Mouse (Mus musculus): ENCODE measurements at regions not wholly inside any gene's neighbourhood (a gene's known extent, or its start where the extent isn't known, plus 50 kb on each side); places are given as distances from the start of the nearest gene placed in this dataset.

- 64% methylated on average over 5 of the region's 5 CpGs for WGBS (ENCODE audit: insufficient replicate concordance)
- Histone ChIP-seq H3K4me3 (ENCODE audit: low read depth, low read length) (no peak overlapping the region), H3K4me2 (ENCODE audit: low read depth, low read length) (no peak overlapping the region), H3K9ac (replicated peaks) (no peak overlapping the region), H3K4me1 (ENCODE audit: insufficient read depth) (no peaks in the 10 kb centered on the region), H3K27ac (ENCODE audit: low read depth) (no peak overlapping the region), H3K36me3 (replicated peaks; ENCODE audit: insufficient read depth, low read length) (no peaks in the 10 kb centered on the region), H3K9me3 (ENCODE audit: low read length) (no peaks in the 10 kb centered on the region), H3K27me3 (ENCODE audit: insufficient read depth, low read length) (no peaks in the 10 kb centered on the region)
- TF ChIP-seq EP300 (IDR thresholded peaks at IDR 0.05; ENCODE audit: low read depth) (no peak), CTCF (IDR thresholded peaks at IDR 0.05; ENCODE audit: low read depth) (no peak)
- no peak for ATAC-seq
- DNase-seq: no peak
These were observed 455.0 kb upstream of the Kdm8 start for GRCm38 (mm10) chr7:124989456-124989855.

DNA sequence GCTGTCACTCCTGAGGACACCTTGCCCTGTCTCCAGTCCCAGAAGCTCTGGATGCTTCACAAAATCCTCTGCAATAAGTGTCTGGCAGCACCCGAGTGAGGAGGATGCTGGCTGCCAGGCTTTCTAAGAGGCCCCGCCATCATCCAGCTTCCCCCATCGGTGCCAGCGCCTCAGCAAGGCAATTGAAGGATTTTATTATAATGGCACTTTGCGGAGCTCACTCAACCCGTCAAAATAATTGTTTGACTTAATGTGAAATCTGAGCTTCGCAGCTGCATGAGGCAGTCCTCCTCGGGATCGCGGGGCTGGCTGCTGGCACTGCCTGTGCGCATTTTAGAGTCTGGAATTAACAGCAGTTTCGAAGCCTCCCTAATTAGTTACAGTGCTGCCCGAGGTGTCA is 453.8 kb upstream of the Kdm8 start:
- Histone ChIP-seq H3K36me3 (replicated peaks; ENCODE audit: insufficient read depth, low read length) (no peaks in the 10 kb centered on the region), H3K4me1 (ENCODE audit: insufficient read depth) (no peaks in the 10 kb centered on the region), H3K9ac (replicated peaks) (no peak overlapping the region), H3K4me2 (ENCODE audit: low read depth, low read length) (no peak overlapping the region), H3K4me3 (ENCODE audit: low read depth, low read length) (no peak overlapping the region), H3K27me3 (ENCODE audit: insufficient read depth, low read length) (no peaks in the 10 kb centered on the region), H3K27ac (ENCODE audit: low read depth) (no peak overlapping the region), H3K9me3 (ENCODE audit: low read length) (no peaks in the 10 kb centered on the region)
- DNase-seq: no peak
- TF ChIP-seq EP300 (IDR thresholded peaks at IDR 0.05; ENCODE audit: low read depth): no peak
- no peak for TF ChIP-seq CTCF (IDR thresholded peaks at IDR 0.05; ENCODE audit: low read depth)
- no peak for ATAC-seq
- 56% methylated on average over 13 of the region's 13 CpGs for WGBS (ENCODE audit: insufficient replicate concordance)

DNA sequence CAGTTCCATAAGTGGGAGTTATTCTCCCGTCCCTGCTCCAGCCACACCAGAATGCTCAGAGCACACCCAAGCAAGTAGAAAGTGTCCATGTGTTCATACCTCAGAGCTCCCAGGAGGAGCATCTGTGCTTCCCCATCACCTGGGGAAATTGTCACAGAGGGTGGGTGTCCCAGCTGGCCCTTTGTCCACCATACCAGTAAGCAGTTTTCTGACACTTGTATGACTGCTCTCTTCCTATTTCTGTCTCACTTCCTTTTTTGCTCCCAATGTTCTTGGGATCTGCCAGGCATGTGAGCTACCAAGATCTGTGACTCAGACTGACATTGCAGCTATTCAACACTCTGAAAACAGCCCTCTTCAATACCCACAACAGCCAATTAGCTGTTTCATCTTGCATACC is 447.9 kb upstream of the Kdm8 start:
- no peak overlapping the region for H3K27ac ChIP-seq (ENCODE audit: low read depth)
- no peaks in the 10 kb centered on the region for H3K27me3 ChIP-seq (ENCODE audit: insufficient read depth, low read length)
- no peaks in the 10 kb centered on the region for H3K4me1 ChIP-seq (ENCODE audit: insufficient read depth)
- no peak overlapping the region for H3K4me2 ChIP-seq (ENCODE audit: low read depth, low read length)
- no peak overlapping the region for H3K4me3 ChIP-seq (ENCODE audit: low read depth, low read length)
- DNase-seq: no peak
- H3K36me3 ChIP-seq (replicated peaks; ENCODE audit: insufficient read depth, low read length): no peaks in the 10 kb centered on the region
- TF ChIP-seq CTCF (IDR thresholded peaks at IDR 0.05; ENCODE audit: low read depth): no peak
- TF ChIP-seq EP300 (IDR thresholded peaks at IDR 0.05; ENCODE audit: low read depth): no peak
- no peak overlapping the region for H3K9ac ChIP-seq (replicated peaks)
- H3K9me3 ChIP-seq (ENCODE audit: low read length): no peaks in the 10 kb centered on the region; the same call in 1 of the 2 replicates
- 78% methylated on average over 1 of the region's 1 CpGs for WGBS (ENCODE audit: insufficient replicate concordance)
- ATAC-seq: no peak

DNA sequence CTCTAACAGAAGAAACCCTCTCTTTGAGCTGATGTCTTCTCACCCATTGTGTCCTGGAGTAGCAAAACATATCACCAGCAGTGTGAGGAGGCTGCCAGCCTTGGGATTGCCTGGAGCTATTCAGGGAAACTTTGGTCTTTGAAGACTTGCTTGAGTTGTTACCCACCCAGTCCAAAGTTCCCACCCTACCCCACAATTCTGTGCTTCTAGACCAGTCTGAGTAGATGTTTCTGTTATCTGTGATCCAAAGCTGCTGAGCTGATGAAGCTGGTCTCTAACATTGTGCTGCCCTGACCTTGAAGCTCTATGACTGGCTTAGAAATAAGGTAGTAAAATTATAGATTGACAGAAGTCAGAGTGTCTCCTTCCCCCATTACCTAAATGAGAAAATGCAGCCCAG is 443.8 kb upstream of the Kdm8 start:
- Histone ChIP-seq H3K27me3 (ENCODE audit: insufficient read depth, low read length) (no peaks in the 10 kb centered on the region), H3K36me3 (replicated peaks; ENCODE audit: insufficient read depth, low read length) (no peaks in the 10 kb centered on the region), H3K4me3 (ENCODE audit: low read depth, low read length) (no peak overlapping the region), H3K27ac (ENCODE audit: low read depth) (no peak overlapping the region), H3K9ac (replicated peaks) (no peak overlapping the region), H3K9me3 (ENCODE audit: low read length) (no peaks in the 10 kb centered on the region; the same call in 1 of the 2 replicates), H3K4me2 (ENCODE audit: low read depth, low read length) (no peak overlapping the region), H3K4me1 (ENCODE audit: insufficient read depth) (no peaks in the 10 kb centered on the region)
- TF ChIP-seq CTCF (IDR thresholded peaks at IDR 0.05; ENCODE audit: low read depth) (no peak), EP300 (IDR thresholded peaks at IDR 0.05; ENCODE audit: low read depth) (no peak)
- DNase-seq (no peak), ATAC-seq (no peak)

GRCm38 (mm10) chr7:125005638-125006037 is 438.8 kb upstream of the Kdm8 start:
- Histone ChIP-seq H3K4me1 (ENCODE audit: insufficient read depth) (no peaks in the 10 kb centered on the region), H3K4me2 (ENCODE audit: low read depth, low read length) (no peak overlapping the region), H3K27ac (ENCODE audit: low read depth) (no peak overlapping the region), H3K4me3 (ENCODE audit: low read depth, low read length) (no peak overlapping the region), H3K9ac (replicated peaks) (no peak overlapping the region), H3K36me3 (replicated peaks; ENCODE audit: insufficient read depth, low read length) (no peaks in the 10 kb centered on the region), H3K9me3 (ENCODE audit: low read length) (no peaks in the 10 kb centered on the region), H3K27me3 (ENCODE audit: insufficient read depth, low read length) (no peaks in the 10 kb centered on the region)
- no peak for TF ChIP-seq EP300 (IDR thresholded peaks at IDR 0.05; ENCODE audit: low read depth)
- TF ChIP-seq CTCF (IDR thresholded peaks at IDR 0.05; ENCODE audit: low read depth): no peak
- 75% methylated on average over 3 of the region's 3 CpGs for WGBS (ENCODE audit: insufficient replicate concordance)
- no peak for DNase-seq
- no peak for ATAC-seq

GRCm38 (mm10) chr7:125019259-125019658 is 425.2 kb upstream of the Kdm8 start:
- H3K9me3 ChIP-seq (ENCODE audit: low read length): no peaks in the 10 kb centered on the region
- H3K27me3 ChIP-seq (ENCODE audit: insufficient read depth, low read length): no peaks in the 10 kb centered on the region
- DNase-seq (no peak), ATAC-seq (no peak)
- no peak overlapping the region for H3K4me3 ChIP-seq (ENCODE audit: low read depth, low read length)
- no peak overlapping the region for H3K27ac ChIP-seq (ENCODE audit: low read depth)
- TF ChIP-seq CTCF (IDR thresholded peaks at IDR 0.05; ENCODE audit: low read depth) (no peak), EP300 (IDR thresholded peaks at IDR 0.05; ENCODE audit: low read depth) (no peak)
- H3K36me3 ChIP-seq (replicated peaks; ENCODE audit: insufficient read depth, low read length): no peaks in the 10 kb centered on the region
- no peak overlapping the region for H3K9ac ChIP-seq (replicated peaks)
- H3K4me1 ChIP-seq (ENCODE audit: insufficient read depth): no peaks in the 10 kb centered on the region
- no peak overlapping the region for H3K4me2 ChIP-seq (ENCODE audit: low read depth, low read length)
- WGBS (ENCODE audit: insufficient replicate concordance): 71% methylated on average over 1 of the region's 1 CpGs

- DNase-seq: no peak
- H3K27me3 ChIP-seq (ENCODE audit: insufficient read depth, low read length): no peaks in the 10 kb centered on the region
- no peaks in the 10 kb centered on the region for H3K9me3 ChIP-seq (ENCODE audit: low read length)
- H3K4me1 ChIP-seq (ENCODE audit: insufficient read depth): no peaks in the 10 kb centered on the region
- no peak for TF ChIP-seq CTCF (IDR thresholded peaks at IDR 0.05; ENCODE audit: low read depth)
- no peak for TF ChIP-seq EP300 (IDR thresholded peaks at IDR 0.05; ENCODE audit: low read depth)
- no peak overlapping the region for H3K27ac ChIP-seq (ENCODE audit: low read depth)
- WGBS (ENCODE audit: insufficient replicate concordance): 64% methylated on average over 5 of the region's 5 CpGs
- no peak overlapping the region for H3K4me2 ChIP-seq (ENCODE audit: low read depth, low read length)
- H3K36me3 ChIP-seq (replicated peaks; ENCODE audit: insufficient read depth, low read length): no peaks in the 10 kb centered on the region
- H3K9ac ChIP-seq (replicated peaks): no peak overlapping the region
- no peak overlapping the region for H3K4me3 ChIP-seq (ENCODE audit: low read depth, low read length)
- no peak for ATAC-seq
These were observed 419.5 kb upstream of the Kdm8 start for GRCm38 (mm10) chr7:125024944-125025343.

Measured in liver, postnatal 0 days (tissue).